Mouse (Mus musculus) MEL (cell line): Measurements from ENCODE around the gene Mapkbp1. TPM values are rescaled to one million over a fixed set of nuclear protein-coding genes. Genes with fewer than 3 reads are reported as not detected.

ENCODE experiments used
- DNase-seq: peaks from one replicate; pipeline ENCODE4 v3.0.0; 2011; ENCODE audit warnings: low read depth, low spot score
- H3K27ac ChIP-seq: 2 replicates; pipeline ENCODE4 v1.5.1; 2012; ENCODE audit warnings: low read depth, mild to moderate bottlenecking, control low read depth, low read length, moderate library complexity; ENCODE audit not compliant: control insufficient read depth
- H3K27me3 ChIP-seq, 2 experiments: fragments of 150-350 bp in 1 of 2; sonication (generic) in 1 of 2; 2 replicates each; pipeline ENCODE4 v1.6.1; 2012; ENCODE audit warnings: low read length in 2 of 2, mild to moderate bottlenecking in 2 of 2, improper control_type of control experiment in 1 of 2, moderate library complexity in 1 of 2; ENCODE audit not compliant: insufficient read depth in 2 of 2, control insufficient read depth in 1 of 2
- H3K36me3 ChIP-seq, 2 experiments: 2 replicates each; pipeline ENCODE4 v1.6.1; 2012 to 2014; ENCODE audit warnings: low read length in 2 of 2, improper control_type of control experiment in 1 of 2, inconsistent platforms in 1 of 2, mild to moderate bottlenecking in 1 of 2; ENCODE audit not compliant: insufficient read depth in 2 of 2, control insufficient read depth in 1 of 2
- H3K4me1 ChIP-seq, 2 experiments: fragments of 150-350 bp in 1 of 2; sonication (generic) in 1 of 2; 2 replicates each; pipeline ENCODE4 v1.6.1; 2012; ENCODE audit warnings: low read length in 2 of 2, improper control_type of control experiment in 1 of 2, mild to moderate bottlenecking in 1 of 2; ENCODE audit not compliant: insufficient read depth in 2 of 2, control insufficient read depth in 1 of 2
- H3K4me3 ChIP-seq, 2 experiments: fragments of 150-350 bp in 1 of 2; sonication (generic) in 1 of 2; 2 replicates each; pipeline ENCODE4 v1.5.1; 2012; ENCODE audit warnings: low read depth in 2 of 2, low read length in 2 of 2, mild to moderate bottlenecking in 2 of 2, moderate library complexity in 2 of 2, control low read depth in 1 of 2, improper control_type of control experiment in 1 of 2; ENCODE audit not compliant: control insufficient read depth in 1 of 2, insufficient read depth in 1 of 2
- H3K79me2 ChIP-seq: 2 replicates; pipeline ENCODE4 v1.6.1; 2012; ENCODE audit warnings: mild to moderate bottlenecking, low read length, moderate library complexity; ENCODE audit not compliant: control insufficient read depth, poor library complexity, insufficient read depth
- H3K9ac ChIP-seq: 2 replicates; pipeline ENCODE4 v1.6.1; 2012; ENCODE audit warnings: low read depth, mild to moderate bottlenecking, control low read depth, low read length, moderate library complexity; ENCODE audit not compliant: control insufficient read depth, poor library complexity, severe bottlenecking
- H3K9me3 ChIP-seq: fragments of 150-350 bp; sonication (generic); replicated peaks from 2 replicates; pipeline ENCODE4 v1.6.1; 2012; ENCODE audit warnings: mild to moderate bottlenecking, low read length, improper control_type of control experiment, moderate library complexity; ENCODE audit not compliant: insufficient read depth
- BHLHE40 ChIP-seq: IDR thresholded peaks from 2 replicates; pipeline ENCODE4 v1.6.1; 2012; ENCODE audit warnings: low read depth, mild to moderate bottlenecking, inconsistent platforms, low read length, improper control_type of control experiment, borderline replicate concordance
- CHD1 ChIP-seq: IDR thresholded peaks from 2 replicates; pipeline ENCODE4 v1.6.1; 2012; ENCODE audit warnings: low read depth, mild to moderate bottlenecking, inconsistent platforms, low read length, improper control_type of control experiment
- CTCF ChIP-seq, 3 experiments: IDR thresholded peaks in 2 of 3; conservative IDR thresholded peaks in 1 of 3; 2 replicates each; pipeline ENCODE4 v1.5.1; 2011 to 2012; ENCODE audit warnings: low read length in 3 of 3, low read depth in 2 of 3, mild to moderate bottlenecking in 2 of 3, improper control_type of control experiment in 1 of 3, inconsistent platforms in 1 of 3, mixed read lengths in 1 of 3, moderate library complexity in 1 of 3; ENCODE audit not compliant: control insufficient read depth in 1 of 3, insufficient read depth in 1 of 3, poor library complexity in 1 of 3, severe bottlenecking in 1 of 3
- E2F4 ChIP-seq: IDR thresholded peaks from 2 replicates; pipeline ENCODE4 v1.6.1; 2011; ENCODE audit warnings: low read depth, low read length, improper control_type of control experiment, borderline replicate concordance
- ELF1 ChIP-seq: IDR thresholded peaks from 2 replicates; pipeline ENCODE4 v1.6.1; 2014; ENCODE audit warnings: low read depth, mild to moderate bottlenecking, inconsistent platforms, low read length, improper control_type of control experiment, moderate library complexity
- ETS1 ChIP-seq: IDR thresholded peaks from 2 replicates; pipeline ENCODE4 v1.6.1; 2012; ENCODE audit warnings: low read depth, mild to moderate bottlenecking, inconsistent platforms, low read length, improper control_type of control experiment, moderate library complexity
- GABPA ChIP-seq: IDR thresholded peaks from 2 replicates; pipeline ENCODE4 v1.6.1; 2012; ENCODE audit warnings: low read depth, mild to moderate bottlenecking, inconsistent platforms, low read length, improper control_type of control experiment, moderate library complexity
- GATA1 ChIP-seq: IDR thresholded peaks from 2 replicates; pipeline ENCODE4 v1.6.1; 2011; ENCODE audit warnings: low read depth, low read length, improper control_type of control experiment
- HCFC1 ChIP-seq: IDR thresholded peaks from 2 replicates; pipeline ENCODE4 v1.6.1; 2012; ENCODE audit warnings: low read depth, mild to moderate bottlenecking, inconsistent platforms, low read length, improper control_type of control experiment, moderate library complexity
- MAX ChIP-seq: IDR thresholded peaks from 2 replicates; pipeline ENCODE4 v1.6.1; 2011; ENCODE audit warnings: low read length, improper control_type of control experiment
- MAZ ChIP-seq: IDR thresholded peaks from 2 replicates; pipeline ENCODE4 v1.6.1; 2012; ENCODE audit warnings: low read depth, mild to moderate bottlenecking, inconsistent platforms, low read length, improper control_type of control experiment
- MYB ChIP-seq: IDR thresholded peaks from 2 replicates; pipeline ENCODE4 v1.6.1; 2011; ENCODE audit warnings: mild to moderate bottlenecking, low read depth, low read length, improper control_type of control experiment
- MYC ChIP-seq: IDR thresholded peaks from 2 replicates; pipeline ENCODE4 v1.6.1; 2011; ENCODE audit warnings: low read depth, mild to moderate bottlenecking, low read length, improper control_type of control experiment, moderate library complexity
- NELFE ChIP-seq: IDR thresholded peaks from 2 replicates; pipeline ENCODE4 v1.6.1; 2011; ENCODE audit warnings: low read depth, low read length, improper control_type of control experiment
- POLR2AphosphoS5 ChIP-seq: IDR thresholded peaks from 2 replicates; pipeline ENCODE4 v1.6.1; 2012; ENCODE audit warnings: low read depth, borderline replicate concordance, mild to moderate bottlenecking, inconsistent platforms, low read length, moderate library complexity, mixed read lengths
- RCOR1 ChIP-seq: IDR thresholded peaks from 2 replicates; pipeline ENCODE4 v1.6.1; 2012; ENCODE audit warnings: low read depth, mild to moderate bottlenecking, inconsistent platforms, low read length, improper control_type of control experiment
- SMC3 ChIP-seq: IDR thresholded peaks from 2 replicates; pipeline ENCODE4 v1.6.1; 2011; ENCODE audit warnings: low read depth, low read length, improper control_type of control experiment
- TAL1 ChIP-seq: IDR thresholded peaks from 2 replicates; pipeline ENCODE4 v1.6.1; 2012; ENCODE audit warnings: mild to moderate bottlenecking, inconsistent platforms, low read length, moderate library complexity, mixed read lengths
- TBP ChIP-seq: IDR thresholded peaks from 2 replicates; pipeline ENCODE4 v1.8.0; 2011; ENCODE audit warnings: low read depth, low read length, improper control_type of control experiment
- TCF12 ChIP-seq: IDR thresholded peaks from 2 replicates; pipeline ENCODE4 v1.6.1; 2014; ENCODE audit warnings: low read depth, mild to moderate bottlenecking, inconsistent platforms, low read length, improper control_type of control experiment, moderate library complexity
- UBTF ChIP-seq: IDR thresholded peaks from 2 replicates; pipeline ENCODE4 v1.6.1; 2012; ENCODE audit warnings: low read depth, mild to moderate bottlenecking, inconsistent platforms, low read length, improper control_type of control experiment, moderate library complexity, borderline replicate concordance; ENCODE audit not compliant: insufficient read depth
- USF1 ChIP-seq: IDR thresholded peaks from 2 replicates; pipeline ENCODE4 v1.6.1; 2014; ENCODE audit warnings: low read depth, mild to moderate bottlenecking, inconsistent platforms, low read length, improper control_type of control experiment, moderate library complexity
- USF2 ChIP-seq, 2 experiments: IDR thresholded peaks; 2 replicates each; pipeline ENCODE4 v1.6.1; 2011 to 2012; ENCODE audit warnings: improper control_type of control experiment in 2 of 2, low read length in 2 of 2, borderline replicate concordance in 1 of 2, inconsistent platforms in 1 of 2, low read depth in 1 of 2, mild to moderate bottlenecking in 1 of 2; ENCODE audit not compliant: insufficient read depth in 1 of 2
- ZC3H11A ChIP-seq: IDR thresholded peaks from 2 replicates; pipeline ENCODE4 v1.6.1; 2012; ENCODE audit warnings: low read depth, mild to moderate bottlenecking, inconsistent platforms, low read length, improper control_type of control experiment
- ZKSCAN1 ChIP-seq: IDR thresholded peaks from 2 replicates; pipeline ENCODE4 v1.6.1; 2012; ENCODE audit warnings: low read depth, mild to moderate bottlenecking, inconsistent platforms, low read length, improper control_type of control experiment, moderate library complexity
- ZMIZ1 ChIP-seq: IDR thresholded peaks from 2 replicates; pipeline ENCODE4 v1.6.1; 2012; ENCODE audit warnings: low read depth, mild to moderate bottlenecking, inconsistent platforms, low read length, improper control_type of control experiment, moderate library complexity
- ZNF384 ChIP-seq: IDR thresholded peaks from 2 replicates; pipeline ENCODE4 v1.6.1; 2012; ENCODE audit warnings: low read depth, mild to moderate bottlenecking, inconsistent platforms, low read length, improper control_type of control experiment
- polyA plus RNA-seq, 2 experiments: library from polyadenylated mRNA; stranded (reverse) in 1 of 2; unstranded in 1 of 2; fragments of >175 nt in 1 of 2; fragments of >200 nt in 1 of 2; gene quantifications; 2 replicates each; pipeline versions ENCODE4 v1.2.1 to v1.2.4; 2012; ENCODE audit warnings: low replicate concordance in 2 of 2, low read depth in 1 of 2; ENCODE audit not compliant: insufficient read length in 2 of 2, insufficient read depth in 1 of 2, missing spikeins in 1 of 2
- total RNA-seq: library from RNA; depleted of rRNA; stranded (reverse); fragments of 300-350 nt; gene quantifications from 2 replicates; pipeline ENCODE4 v1.2.3, GENCODE M21; 2012

Mapkbp1 gene
- total and polyA plus RNA-seq, 3 experiments: 2.5 to 4.9 TPM; not detected in 1

- Histone ChIP-seq H3K4me1 (no peaks in the 10 kb centered on the region), H3K9me3 (no peaks in the 10 kb centered on the region), H3K27ac (no peak overlapping the region), H3K36me3 (no peaks in the 10 kb centered on the region), H3K79me2 (no peaks in the 10 kb centered on the region), H3K9ac (no peak overlapping the region), H3K4me3 (no peak overlapping the region), H3K27me3 (no peaks in the 10 kb centered on the region)
- no peak for DNase-seq
- TF ChIP-seq USF1: no peak
- TF ChIP-seq RCOR1: no peak
- no peak for TF ChIP-seq USF2 (IDR thresholded peaks at IDR 0.05; ENCODE audit: borderline replicate concordance in 1 of 2, insufficient read depth in 1 of 2, low read depth in 1 of 2, low read length in 2 of 2)
- TF ChIP-seq ZNF384: no peak
- no peak for TF ChIP-seq UBTF
- TF ChIP-seq MYC: no peak
- TF ChIP-seq BHLHE40: no peak
- no peak for TF ChIP-seq CTCF (IDR thresholded peaks at IDR 0.05 in 2 of 3, conservative IDR thresholded peaks at IDR 0.05 in 1 of 3; ENCODE audit: control insufficient read depth in 1 of 3, insufficient read depth in 1 of 3, low read depth in 2 of 3, low read length in 3 of 3, poor library complexity in 1 of 3, severe bottlenecking in 1 of 3)
- no peak for TF ChIP-seq CHD1
- no peak for TF ChIP-seq ZKSCAN1
- TF ChIP-seq TCF12: no peak
- TF ChIP-seq NELFE: no peak
- TF ChIP-seq ELF1: no peak
- no peak for TF ChIP-seq SMC3
These were observed 27.2 kb downstream of the Mapkbp1 start for GRCm38 (mm10) chr2:119999731-120000130.

GRCm38 (mm10) chr2:120000882-120001584, 28.5 kb downstream of the Mapkbp1 start:
- no peak for DNase-seq
- no peaks in the 10 kb centered on the region for H3K27me3 ChIP-seq
- H3K9ac ChIP-seq: no peak overlapping the region
- H3K4me3 ChIP-seq: no peak overlapping the region
- no peaks in the 10 kb centered on the region for H3K36me3 ChIP-seq
- no peaks in the 10 kb centered on the region for H3K9me3 ChIP-seq
- H3K4me1 ChIP-seq: no peaks in the 10 kb centered on the region
- TF ChIP-seq MYC: no peak
- no peak for TF ChIP-seq MAZ
- no peak for TF ChIP-seq E2F4
- TF ChIP-seq MAX: no peak
- no peak for TF ChIP-seq HCFC1
- no peak for TF ChIP-seq MYB
- TF ChIP-seq ZC3H11A: no peak
- TF ChIP-seq POLR2AphosphoS5: no peak
- TF ChIP-seq GABPA: no peak
- TF ChIP-seq TAL1: no peak
- TF ChIP-seq GATA1: no peak
- TF ChIP-seq ZMIZ1: no peak
- TF ChIP-seq ZNF384: no peak
- TF ChIP-seq TBP: no peak
- no peak for TF ChIP-seq TCF12
- TF ChIP-seq ETS1: no peak
- no peak for TF ChIP-seq USF1
- no peak for TF ChIP-seq SMC3
- no peaks in the 10 kb centered on the region for H3K79me2 ChIP-seq
- H3K27ac ChIP-seq: no peak overlapping the region
